Mouse (Mus musculus) small intestine, adult 2 months (tissue): Measurements from ENCODE around the gene Intu. TPM values are rescaled to one million over a fixed set of nuclear protein-coding genes. Genes with fewer than 3 reads are reported as not detected.

Source experiments
- H3K27ac ChIP-seq: fragments of 200-500 bp; 2 replicates; pipeline ENCODE4 v1.5.1; 2012; ENCODE audit warnings: low read depth, low read length, control low read depth, inconsistent platforms; ENCODE audit not compliant: insufficient read depth
- H3K27me3 ChIP-seq: fragments of 200-500 bp; 2 replicates; pipeline ENCODE4 v1.6.1; 2012; ENCODE audit warnings: mild to moderate bottlenecking, moderate library complexity, low read length, inconsistent platforms; ENCODE audit not compliant: control insufficient read depth, insufficient read depth
- H3K36me3 ChIP-seq: fragments of 200-500 bp; 2 replicates; pipeline ENCODE4 v1.6.1; 2012; ENCODE audit warnings: mild to moderate bottlenecking, low read length, control low read depth, inconsistent platforms; ENCODE audit not compliant: control insufficient read depth, insufficient read depth
- H3K4me1 ChIP-seq: fragments of 200-500 bp; 2 replicates; pipeline ENCODE4 v1.6.1; 2012; ENCODE audit warnings: low read length, inconsistent platforms, mixed read lengths; ENCODE audit not compliant: control insufficient read depth, insufficient read depth, insufficient read length
- H3K4me3 ChIP-seq: fragments of 200-500 bp; 2 replicates; pipeline ENCODE4 v1.5.1; 2012; ENCODE audit warnings: low read depth, mild to moderate bottlenecking, control low read depth, inconsistent platforms, low read length, moderate library complexity
- CTCF ChIP-seq: fragments of 200-500 bp; IDR thresholded peaks from 2 replicates; pipeline ENCODE4 v1.5.1; 2012; ENCODE audit warnings: low read depth, mild to moderate bottlenecking, control low read depth, inconsistent platforms, low read length, moderate library complexity, mixed read lengths; ENCODE audit not compliant: insufficient replicate concordance, insufficient read length; ENCODE audit errors: extremely low read depth
- POLR2A ChIP-seq: fragments of 200-500 bp; IDR thresholded peaks from 2 replicates; pipeline ENCODE4 v1.6.1; 2012; ENCODE audit warnings: low read depth, mild to moderate bottlenecking, control low read depth, inconsistent platforms, low read length, moderate library complexity
- WGBS: fragments of 180-500 bp; shearing (Covaris S2); methylation state at CpG from one replicate; pipeline ENCODE4 v1.1.7; 2018; 5-methylcytosine and 5-hydroxymethylcytosine counted together
- polyA plus RNA-seq: library from polyadenylated mRNA; depleted of rRNA; stranded (reverse); fragments of >200 nt; gene quantifications from 2 replicates; pipeline ENCODE4 v1.2.3, GENCODE M21; 2012

Intu gene
- polyA plus RNA-seq, 1 experiment, result 0.37 TPM

- H3K4me3 ChIP-seq, result no peak overlapping the region
- no peak overlapping the region for H3K27ac ChIP-seq
- TF ChIP-seq CTCF (no peak), POLR2A (no peak)
- H3K36me3 ChIP-seq, result no peaks in the 10 kb centered on the region
- 92% methylated on average over 18 of the region's 18 CpGs for WGBS
- H3K27me3 ChIP-seq, result no peaks in the 10 kb centered on the region
- H3K4me1 ChIP-seq, result no peaks in the 10 kb centered on the region
Observed at GRCm38 (mm10) chr3:40683171-40683570, 152.1 kb downstream of the Intu start.

GRCm38 (mm10) chr3:40685855-40686515 lies 154.9 kb downstream of the Intu start:
- no peak for TF ChIP-seq CTCF
- TF ChIP-seq POLR2A, result no peak
- 17% methylated on average over 3 of the region's 3 CpGs for WGBS

GRCm38 (mm10) chr3:40686836-40687235 lies 155.8 kb downstream of the Intu start:
- Histone ChIP-seq H3K27ac (no peak overlapping the region), H3K27me3 (no peaks in the 10 kb centered on the region), H3K36me3 (no peaks in the 10 kb centered on the region), H3K4me3 (no peak overlapping the region), H3K4me1 (no peaks in the 10 kb centered on the region)
- WGBS, result 80% methylated on average over 9 of the region's 9 CpGs
- TF ChIP-seq POLR2A (no peak), CTCF (no peak)

More at GRCm38 (mm10) chr3:40685855-40686515, 154.9 kb downstream of the Intu start:
- no peaks in the 10 kb centered on the region for H3K4me1 ChIP-seq
- H3K27me3 ChIP-seq, result no peaks in the 10 kb centered on the region
- H3K27ac ChIP-seq, result no peak overlapping the region
- H3K36me3 ChIP-seq, result no peaks in the 10 kb centered on the region
- no peak overlapping the region for H3K4me3 ChIP-seq

GRCm38 (mm10) chr3:40687588-40687987 lies 156.5 kb downstream of the Intu start:
- 91% methylated on average over 3 of the region's 3 CpGs for WGBS
- no peaks in the 10 kb centered on the region for H3K27me3 ChIP-seq
- no peak for TF ChIP-seq CTCF
- no peak for TF ChIP-seq POLR2A
- no peak overlapping the region for H3K27ac ChIP-seq
- H3K36me3 ChIP-seq, result no peaks in the 10 kb centered on the region
- no peaks in the 10 kb centered on the region for H3K4me1 ChIP-seq
- no peak overlapping the region for H3K4me3 ChIP-seq

GRCm38 (mm10) chr3:40691566-40691965 lies 160.5 kb downstream of the Intu start:
- H3K27ac ChIP-seq, result no peak overlapping the region
- 86% methylated on average over 6 of the region's 6 CpGs for WGBS
- H3K4me3 ChIP-seq, result no peak overlapping the region
- H3K36me3 ChIP-seq, result no peaks in the 10 kb centered on the region; the same call in 1 of the 2 replicates
- TF ChIP-seq POLR2A, result no peak
- TF ChIP-seq CTCF, result no peak
- H3K4me1 ChIP-seq, result no peaks in the 10 kb centered on the region; the same call in 1 of the 2 replicates
- H3K27me3 ChIP-seq, result no peaks in the 10 kb centered on the region

- no peaks in the 10 kb centered on the region; the same call in 1 of the 2 replicates for H3K4me1 ChIP-seq
- 90% methylated on average over 10 of the region's 10 CpGs for WGBS
- H3K27me3 ChIP-seq, result no peaks in the 10 kb centered on the region
- no peak for TF ChIP-seq POLR2A
- TF ChIP-seq CTCF, result no peak
- no peak overlapping the region for H3K27ac ChIP-seq
- no peaks in the 10 kb centered on the region; the same call in 1 of the 2 replicates for H3K36me3 ChIP-seq
- H3K4me3 ChIP-seq, result no peak overlapping the region
Observed at GRCm38 (mm10) chr3:40693435-40693834, 162.3 kb downstream of the Intu start.

GRCm38 (mm10) chr3:40693960-40694359 lies 162.9 kb downstream of the Intu start:
- no peak overlapping the region for H3K27ac ChIP-seq
- 63% methylated on average over 7 of the region's 7 CpGs for WGBS
- H3K36me3 ChIP-seq, result no peaks in the 10 kb centered on the region; the same call in 1 of the 2 replicates
- TF ChIP-seq CTCF (no peak), POLR2A (no peak)
- no peaks in the 10 kb centered on the region for H3K27me3 ChIP-seq
- H3K4me3 ChIP-seq, result no peak overlapping the region
- no peaks in the 10 kb centered on the region; the same call in 1 of the 2 replicates for H3K4me1 ChIP-seq
